Mouse (Mus musculus) retina, postnatal 7 days (tissue): ENCODE measurements around the gene Phf2.
"Not testable (repeated sequence)": the region's sequence is repeated elsewhere in the genome, so short reads cannot be mapped to it uniquely, and the experiment has no call there.

Experiments used
- DNase-seq: peaks from one replicate; pipeline ENCODE4 v3.0.0-alpha.2; 2012; ENCODE audit warnings: low read depth, low spot score

Phf2 gene

DNA sequence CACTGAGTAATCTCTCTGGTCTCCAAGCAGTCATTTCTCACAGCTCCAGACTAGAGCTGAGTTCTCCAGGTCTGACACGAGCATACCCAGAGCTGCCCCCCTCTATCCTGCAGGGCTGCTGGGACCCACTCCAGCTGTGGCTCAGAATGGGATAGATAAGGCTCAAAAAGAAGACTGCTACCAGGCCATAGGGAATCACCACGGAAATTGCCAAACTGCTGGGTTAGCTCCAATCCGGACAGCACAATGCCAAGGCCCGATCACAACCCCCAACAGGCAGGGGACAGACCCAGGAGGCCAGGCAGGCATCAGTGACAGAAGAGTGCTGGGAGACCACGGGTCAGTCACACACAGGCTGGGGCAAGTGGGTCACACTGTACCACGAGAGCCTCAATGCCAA, 12.9 kb downstream of the Phf2 start:
- DNase-seq: no peak

DNA sequence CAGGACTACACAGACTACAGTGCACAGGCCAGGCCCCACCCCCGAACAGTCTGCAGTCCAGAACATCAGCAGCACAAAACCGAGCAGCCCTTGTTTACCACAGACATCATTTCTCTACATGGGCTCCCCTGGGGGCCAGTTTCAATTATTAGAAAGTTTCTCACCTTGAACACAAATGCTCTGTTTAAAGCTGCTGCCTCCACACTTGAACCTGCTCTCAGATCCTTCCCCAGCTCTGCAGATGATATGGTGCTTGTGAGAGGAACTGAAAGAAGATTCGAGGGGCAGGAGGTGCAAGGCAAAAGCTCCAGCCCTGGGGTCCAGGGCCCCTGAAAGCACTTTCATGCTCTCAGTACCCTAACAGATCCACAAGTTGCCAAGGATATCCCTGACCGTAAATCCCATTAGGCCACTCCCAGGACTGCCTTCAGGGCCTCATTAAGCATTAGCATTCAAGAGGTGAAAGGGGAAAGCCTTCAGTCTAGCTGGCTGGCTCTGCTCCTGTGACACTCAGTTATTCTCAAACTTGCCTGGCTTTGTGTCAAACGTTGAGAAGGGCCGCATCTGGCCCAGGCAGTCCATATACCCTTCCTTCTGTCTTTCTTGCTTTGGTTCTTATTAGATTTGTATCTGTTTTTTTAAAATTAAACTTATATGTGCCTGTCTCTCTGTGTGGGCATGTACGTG, 13.5 kb downstream of the Phf2 start:
- DNase-seq: no peak

DNA sequence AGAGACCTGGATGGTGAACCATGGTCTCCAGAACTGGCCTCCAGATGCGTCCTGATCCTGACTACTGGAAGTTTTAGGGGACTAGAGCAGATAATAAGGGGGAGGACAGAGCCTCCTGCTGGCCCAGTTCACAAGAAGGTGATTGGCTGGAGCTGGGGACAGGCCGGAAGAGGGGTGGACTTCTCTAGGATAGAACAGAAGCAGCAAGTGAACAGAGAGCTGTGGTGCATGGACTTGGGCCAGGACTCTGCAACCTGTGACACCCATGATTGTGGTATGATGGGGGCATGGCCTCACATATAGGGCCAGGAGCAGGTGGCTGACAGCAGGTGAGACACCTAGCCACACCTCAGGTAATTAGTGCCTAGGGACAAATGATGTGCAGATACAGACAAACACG, 17.0 kb downstream of the Phf2 start:
- no peak for DNase-seq

DNA sequence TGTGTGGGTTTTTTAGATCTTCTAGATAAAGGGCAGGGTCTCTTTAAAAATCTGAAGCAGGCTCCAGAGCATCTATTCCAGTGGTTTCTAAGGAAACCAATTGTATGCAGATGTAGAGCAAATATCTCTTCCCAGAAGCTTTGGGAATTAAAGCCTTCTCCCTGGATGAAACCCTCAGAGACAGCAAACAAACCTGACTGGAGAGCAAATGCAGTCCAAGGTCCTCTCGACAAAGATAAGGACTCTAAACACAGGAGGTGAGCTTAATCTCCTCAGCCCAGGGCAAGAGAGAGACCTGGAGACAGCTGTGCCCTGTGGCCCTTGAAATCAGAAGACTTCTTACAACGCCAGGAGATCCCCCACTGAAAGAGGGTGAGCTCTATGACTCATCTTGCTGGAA, 17.4 kb downstream of the Phf2 start:
- no peak for DNase-seq

DNA sequence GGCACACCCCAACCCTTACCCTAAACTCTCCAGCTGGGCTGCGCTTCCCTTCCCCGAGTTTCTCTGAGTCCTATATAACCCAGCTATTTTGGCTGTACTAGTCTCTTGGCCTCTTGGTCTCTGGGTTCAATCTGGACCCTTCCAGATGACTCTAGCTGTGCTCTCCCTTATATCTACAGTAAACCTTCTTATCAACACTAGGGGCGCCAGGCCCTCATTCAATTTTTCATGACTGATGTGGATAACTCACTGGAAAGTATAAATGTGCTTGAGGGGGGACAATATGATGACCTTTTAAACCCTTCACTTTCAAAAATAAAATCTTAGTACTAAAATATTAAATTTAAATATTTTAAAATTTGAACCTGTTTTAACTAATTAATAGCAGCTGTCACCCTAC, 18.1 kb downstream of the Phf2 start:
- DNase-seq: no peak

DNA sequence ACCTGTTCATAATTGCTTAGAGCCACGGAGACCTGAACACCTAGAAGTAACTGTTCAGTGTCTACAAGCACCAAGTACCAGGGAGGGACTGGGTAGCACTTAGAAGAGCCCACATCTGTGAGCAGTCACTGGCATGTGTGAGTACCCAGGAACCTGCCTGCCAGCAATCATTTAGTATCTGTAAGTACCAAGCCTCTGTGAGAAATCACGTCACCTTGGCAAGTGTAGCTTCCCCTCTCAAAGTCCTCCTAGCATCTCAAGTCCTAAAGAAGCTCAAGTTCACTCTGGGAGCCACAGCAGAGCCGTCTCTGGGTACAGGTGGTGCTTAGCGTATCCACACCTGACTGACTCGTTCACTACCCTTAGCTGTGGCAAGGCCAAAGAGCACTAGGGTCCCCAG, 19.2 kb downstream of the Phf2 start:
- no peak for DNase-seq

DNA sequence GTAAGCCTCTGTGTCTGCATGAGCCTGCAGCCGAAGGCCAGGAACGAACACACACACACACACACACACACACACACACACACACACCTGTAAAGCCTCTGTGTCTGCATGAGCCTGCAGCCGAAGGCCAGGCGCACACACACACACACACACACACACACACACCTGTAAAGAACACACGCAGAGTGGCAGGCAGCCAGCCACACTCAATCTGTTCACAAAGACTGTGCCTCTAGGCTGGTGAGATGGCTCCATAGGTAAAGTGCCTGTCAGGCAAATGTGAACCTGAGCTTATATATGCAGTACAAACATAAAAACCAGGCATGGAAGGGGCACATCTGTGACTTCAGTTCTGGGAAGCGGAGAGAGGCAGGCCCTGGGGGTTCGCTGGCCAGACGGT, 20.1 kb downstream of the Phf2 start:
- DNase-seq: no peak

DNA sequence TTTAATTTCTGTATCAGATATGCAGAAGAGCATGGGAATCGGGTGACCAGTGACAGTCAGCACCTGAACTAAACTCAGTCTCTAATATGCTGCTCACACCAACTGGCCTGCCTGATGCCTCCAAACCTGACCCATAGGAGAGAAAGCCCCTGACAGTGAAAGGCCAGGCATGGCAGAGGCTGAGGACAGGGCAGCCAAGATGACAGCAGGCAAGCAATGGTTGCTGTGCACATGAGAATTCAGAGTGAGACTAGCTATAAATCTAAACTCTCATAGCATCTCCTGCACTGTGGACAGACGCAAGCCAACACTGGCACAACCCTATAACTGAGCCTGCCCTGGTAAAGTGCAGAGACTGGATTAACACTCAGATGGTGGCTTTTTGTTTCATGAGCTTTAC, 20.6 kb downstream of the Phf2 start:
- DNase-seq: no peak

DNA sequence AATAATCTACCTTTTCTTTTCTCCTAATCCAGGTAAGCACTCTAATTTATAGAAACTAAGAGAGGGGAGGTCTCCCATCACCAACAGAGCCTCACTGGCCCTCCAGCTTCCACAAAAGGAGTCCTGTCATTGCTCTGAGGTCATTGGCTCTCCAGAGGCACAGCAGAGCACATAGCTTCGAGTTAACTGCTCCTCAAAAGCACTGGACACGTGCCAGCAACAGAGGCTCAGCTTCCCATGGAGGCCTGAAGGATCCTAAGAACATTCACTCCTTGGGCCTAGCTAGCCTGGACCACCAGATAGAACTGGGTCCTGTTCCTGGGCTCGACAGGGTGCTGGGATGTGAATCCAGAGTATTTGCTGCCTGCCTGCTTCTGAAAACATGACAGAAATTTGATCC, 21.8 kb downstream of the Phf2 start:
- no peak for DNase-seq

DNA sequence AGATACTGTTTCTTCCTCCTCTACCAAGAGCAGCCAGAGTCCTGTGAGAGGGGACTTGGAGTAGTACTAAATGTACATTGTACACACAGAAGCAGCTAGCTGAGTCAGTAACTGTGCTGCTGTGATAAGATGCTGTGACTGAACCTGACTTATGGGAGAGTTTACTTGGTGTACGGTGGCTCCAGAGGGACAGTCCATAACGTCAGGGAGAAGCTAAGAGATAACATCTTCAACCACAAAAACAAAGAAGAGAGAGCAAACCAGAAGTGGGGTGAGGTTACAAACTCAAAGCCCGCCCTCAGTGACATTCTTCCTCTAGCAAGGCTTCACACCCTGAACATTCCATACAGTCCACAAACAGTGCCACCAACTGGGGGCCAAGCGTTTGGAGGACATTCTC, 25.6 kb downstream of the Phf2 start:
- DNase-seq: no peak

DNA sequence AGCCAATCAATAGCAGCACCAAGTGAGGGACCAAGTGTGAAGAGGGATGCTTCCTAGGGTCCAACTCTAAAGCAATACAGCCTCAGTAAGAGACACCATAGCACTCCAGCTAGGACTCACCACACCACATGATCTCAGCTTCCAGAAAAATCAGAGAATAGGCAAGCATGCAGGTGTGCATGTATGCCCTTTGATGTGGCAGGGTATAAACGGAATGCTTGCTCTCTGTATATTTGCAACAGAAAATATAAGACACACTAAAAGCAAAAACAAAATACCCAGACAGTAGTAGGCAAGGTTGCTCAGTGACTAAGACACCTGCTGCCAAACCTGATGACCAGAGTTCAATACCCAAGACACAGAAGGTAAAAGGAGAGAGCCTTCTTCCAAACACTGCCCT, 27.4 kb downstream of the Phf2 start:
- DNase-seq: no peak

DNA sequence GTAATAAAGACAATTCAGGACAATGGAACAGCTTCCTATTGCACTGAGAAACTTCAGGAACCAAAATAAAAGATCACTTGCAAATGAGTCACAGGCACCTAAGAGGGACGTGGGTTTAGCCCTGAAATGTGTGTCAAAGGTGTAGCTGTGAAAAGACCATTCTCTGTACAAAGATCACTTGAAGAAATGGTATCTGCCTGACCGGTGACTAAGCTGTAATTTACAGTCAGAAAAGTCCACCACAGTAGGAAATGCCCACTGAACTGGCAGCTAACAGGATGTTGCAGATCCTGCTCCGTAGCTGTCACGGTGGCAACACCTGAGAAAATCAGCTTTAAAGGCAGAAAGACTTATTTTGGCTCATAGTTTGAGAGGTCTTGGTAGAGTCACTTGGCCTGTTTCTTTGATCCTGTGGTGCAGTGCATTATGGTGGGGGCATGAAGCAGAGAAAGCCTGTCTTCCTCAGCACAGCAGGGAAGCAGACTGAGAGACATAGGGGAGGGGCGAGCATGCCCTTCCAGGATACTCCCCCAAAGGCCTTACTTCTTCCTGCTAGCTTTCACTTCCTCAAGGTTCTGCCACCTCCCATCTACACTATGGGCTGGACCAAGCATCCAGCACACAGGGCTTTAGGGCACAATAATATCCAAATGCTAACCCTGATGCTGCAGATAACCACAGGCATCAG, 28.9 kb downstream of the Phf2 start:
- no peak for DNase-seq

DNA sequence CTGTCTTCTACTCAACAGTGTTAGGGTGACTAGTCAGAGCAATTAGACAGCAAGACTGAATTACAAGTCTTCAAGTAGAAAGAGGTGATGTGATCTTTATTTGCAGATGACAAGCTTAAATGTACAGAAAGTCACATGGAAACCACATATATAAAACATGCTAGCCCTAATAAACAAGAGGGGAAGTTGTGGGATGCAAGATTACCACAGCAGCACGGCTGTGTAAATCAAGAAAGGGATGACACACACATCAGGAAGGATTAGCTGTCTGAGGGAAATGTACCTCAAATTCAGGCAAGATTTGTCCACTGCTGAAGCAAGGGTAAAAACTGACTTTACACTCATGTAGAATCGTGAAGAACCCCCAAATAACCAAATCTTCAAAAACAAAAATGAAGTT, 32.6 kb downstream of the Phf2 start:
- DNase-seq: no peak

DNA sequence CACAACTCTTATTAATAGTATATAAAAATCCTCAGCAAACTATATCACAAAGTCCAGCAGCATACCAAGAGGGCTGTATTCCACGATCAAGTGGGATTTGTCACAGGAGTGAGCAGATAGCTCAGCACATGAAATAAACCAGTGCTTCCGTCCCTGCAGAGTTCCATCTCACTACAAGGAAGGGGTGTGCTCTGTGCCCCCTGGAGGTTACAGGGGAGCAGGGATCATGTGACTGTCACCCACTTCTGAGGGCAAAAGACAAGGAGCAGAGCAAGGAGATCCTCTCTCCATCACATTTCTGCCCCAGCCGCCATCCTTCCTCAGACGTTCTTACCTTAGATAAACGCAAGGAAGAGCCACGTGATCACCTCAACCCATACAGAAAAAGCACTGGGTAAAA, 33.4 kb downstream of the Phf2 start:
- no peak for DNase-seq

DNA sequence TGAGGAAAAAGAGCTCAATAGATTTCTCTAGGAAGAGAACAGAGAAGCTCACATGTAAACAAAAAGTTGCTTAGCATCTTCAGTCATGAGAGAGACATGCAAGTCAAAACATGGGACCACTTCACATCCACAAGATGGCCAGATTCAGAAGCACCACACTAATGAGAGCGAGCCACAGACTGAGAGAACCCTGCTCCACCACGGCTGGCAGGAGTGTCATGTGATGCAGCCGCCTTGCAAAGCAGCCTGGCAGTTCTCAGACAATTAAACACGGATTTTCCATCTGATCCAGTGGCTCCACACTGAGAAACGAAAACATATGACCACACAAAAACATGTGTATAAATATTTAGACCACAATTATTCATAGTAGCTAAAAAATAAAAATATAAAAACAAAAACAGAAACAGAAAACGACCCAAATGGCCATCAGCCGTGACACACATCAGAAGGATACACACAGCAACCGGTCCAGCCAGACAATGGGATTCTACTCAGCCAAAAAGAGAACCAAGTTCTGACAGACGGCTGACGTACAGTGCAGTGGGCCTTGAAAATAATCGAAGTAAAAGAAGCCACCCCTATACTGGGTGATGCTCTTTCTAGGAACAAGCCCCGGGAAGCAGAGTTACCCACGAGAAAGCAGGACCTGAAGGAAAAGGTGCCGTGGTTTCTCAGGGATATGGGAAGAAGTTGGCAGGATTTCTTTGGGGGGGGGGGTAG, 40.2 kb downstream of the Phf2 start:
- DNase-seq: no peak

DNA sequence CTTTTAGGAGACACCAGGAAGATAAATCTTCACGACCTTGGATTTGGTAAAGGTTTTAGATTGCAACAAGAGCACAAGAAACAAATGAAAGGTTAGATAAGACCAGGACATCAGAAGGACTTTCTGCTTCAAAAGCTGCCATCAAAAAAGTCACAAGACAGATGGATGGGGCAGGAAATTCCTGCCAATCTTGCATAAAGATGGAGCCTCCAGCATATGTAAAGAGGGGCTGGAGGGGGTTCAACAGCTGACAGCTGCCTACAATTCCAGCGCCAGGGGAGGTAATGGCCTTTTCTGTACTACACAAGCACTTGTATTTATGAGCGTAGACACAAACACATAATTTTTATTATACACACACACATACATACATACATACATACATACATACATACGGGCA, 41.1 kb downstream of the Phf2 start:
- no peak for DNase-seq

DNA sequence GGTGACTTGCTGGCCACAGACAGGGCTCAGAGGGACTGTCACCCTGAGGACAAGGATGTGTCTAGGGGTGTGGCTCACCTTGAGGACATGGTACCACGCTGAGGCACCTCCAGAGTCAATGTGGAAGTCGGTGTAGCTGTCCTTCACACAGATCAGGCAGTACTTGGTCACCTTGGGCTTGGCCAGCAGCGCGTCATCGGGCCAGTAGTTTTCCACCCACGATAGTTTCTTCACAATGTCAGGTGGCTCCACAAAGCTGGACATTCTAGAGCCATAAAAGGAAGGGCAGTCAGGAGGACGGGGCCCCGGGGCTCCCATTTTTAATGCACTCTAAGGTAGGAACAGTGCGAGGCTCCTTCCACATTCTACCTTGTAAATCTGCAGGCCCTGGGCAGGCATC, 48.0 kb downstream of the Phf2 start:
- DNase-seq: no peak

DNA sequence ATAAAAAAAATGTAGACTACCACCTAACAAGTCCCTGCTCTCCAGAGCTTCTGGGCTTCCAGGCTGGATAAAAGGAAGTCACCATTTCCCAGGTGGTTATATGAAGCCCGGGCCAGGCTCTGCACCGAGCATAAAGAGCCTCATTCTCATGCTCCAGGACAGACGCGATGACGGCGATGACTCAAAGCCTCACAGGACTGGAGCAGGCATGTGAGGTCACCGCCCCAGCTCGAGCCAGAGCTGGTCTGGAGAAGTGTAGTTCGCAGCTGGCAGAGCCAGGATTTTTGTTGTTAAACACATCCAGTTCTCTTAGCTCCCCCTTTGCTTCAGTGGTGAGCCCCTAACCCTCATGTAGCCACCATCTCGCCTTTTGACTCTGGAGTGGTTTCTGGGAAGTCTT, 48.6 kb downstream of the Phf2 start:
- DNase-seq: no peak

DNA sequence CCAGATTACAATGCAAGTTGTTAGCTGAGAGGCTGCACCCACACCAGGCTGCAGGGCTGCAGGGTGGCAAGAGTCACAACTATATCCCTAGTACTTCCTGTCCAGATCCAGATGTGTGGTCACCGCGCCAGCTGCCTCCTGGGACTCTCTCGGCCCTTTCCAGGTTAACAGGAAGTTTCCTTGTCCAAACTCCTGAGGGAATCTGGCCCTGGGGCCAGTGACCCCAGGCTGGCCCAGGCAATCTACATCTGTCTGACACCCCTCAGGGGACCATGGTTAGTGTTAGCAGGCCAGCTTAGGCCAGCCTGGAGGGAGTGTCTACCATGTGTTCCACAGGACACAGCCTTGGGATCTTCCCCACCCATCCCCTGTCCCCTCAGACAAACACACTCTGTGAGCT, 51.8 kb downstream of the Phf2 start:
- no peak for DNase-seq

DNA sequence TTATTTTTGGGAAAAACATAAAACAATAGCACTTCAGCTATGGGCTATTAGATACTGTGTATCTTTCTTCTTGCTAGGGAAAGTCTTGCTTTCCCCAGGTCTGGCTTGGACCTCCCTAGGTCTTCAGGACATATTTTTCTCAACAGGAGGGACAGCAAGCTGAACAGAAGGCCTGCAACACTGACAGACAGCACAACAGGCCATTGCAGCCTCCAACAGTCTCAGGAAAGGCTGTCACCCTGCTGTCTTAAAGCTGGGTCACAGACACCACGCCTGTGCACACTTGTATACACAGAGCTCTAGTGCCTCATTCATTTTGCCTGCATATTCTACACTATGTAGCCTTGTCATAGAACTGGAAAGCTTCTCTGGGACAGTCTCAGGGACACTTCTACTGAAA, 56.5 kb downstream of the Phf2 start:
- DNase-seq: no peak

DNA sequence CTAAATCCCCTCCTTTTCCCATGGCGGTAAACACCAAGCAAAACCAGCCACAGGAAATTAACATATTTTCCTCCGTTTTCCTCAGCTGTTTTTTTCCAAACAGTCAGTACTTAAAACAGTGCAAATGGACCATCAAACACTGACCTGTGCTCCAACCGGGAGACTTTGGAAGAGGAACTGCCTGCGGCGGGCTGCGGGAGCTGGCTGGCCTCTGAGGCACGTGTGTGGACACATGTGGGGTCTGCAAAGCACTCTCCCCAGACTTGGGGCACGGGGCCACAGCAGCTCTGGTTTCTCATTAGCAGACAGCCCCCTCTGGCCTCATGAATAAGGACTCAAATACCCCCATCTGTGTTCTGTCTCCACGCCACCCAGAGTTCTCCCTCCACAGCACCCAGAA, 59.9 kb downstream of the Phf2 start:
- no peak for DNase-seq

DNA sequence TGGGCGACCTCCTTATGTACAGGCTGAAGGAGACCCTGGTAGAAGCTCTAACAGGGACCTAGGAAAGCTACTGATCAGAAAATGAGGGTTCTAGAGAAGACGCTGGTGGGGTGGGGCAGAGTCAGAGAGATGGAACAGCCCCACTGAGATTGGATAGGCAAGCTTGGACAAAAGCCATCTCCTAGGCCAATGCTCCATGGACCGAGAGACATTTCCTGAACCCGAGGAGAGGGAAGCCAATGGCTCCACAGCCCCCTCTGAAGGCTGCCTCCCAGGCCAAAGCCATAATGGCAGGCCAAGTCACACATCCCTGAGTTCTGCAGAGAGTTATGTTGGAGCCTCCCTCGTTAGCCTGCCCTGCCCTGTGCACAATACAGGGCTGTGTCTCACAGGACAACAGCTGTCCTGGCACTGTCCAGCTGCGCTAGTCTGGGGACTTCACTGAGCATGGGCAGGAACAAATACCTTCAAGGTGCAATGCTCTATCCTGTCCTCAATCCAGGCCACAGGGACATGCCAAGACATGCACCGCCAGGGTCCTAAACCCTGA, 60.6 kb downstream of the Phf2 start:
- no peak for DNase-seq

DNA sequence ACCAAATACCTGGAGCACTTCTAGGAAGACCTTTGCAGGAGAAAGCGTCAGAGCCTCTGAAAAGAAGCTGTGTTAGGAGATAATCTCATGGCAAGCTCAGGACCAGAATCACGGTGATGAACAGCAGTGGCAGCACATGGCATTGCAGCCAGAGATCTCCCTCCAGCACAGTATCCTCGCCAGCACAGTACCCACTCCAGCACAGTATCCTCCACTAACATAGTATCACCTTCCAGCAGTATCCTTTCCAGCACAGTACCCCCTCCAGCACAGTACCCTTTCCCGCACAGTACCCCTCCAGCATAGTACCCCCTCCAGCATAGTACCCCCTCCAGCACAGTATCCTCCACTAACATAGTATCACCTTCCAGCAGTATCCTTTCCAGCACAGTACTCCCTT, 61.3 kb downstream of the Phf2 start:
- DNase-seq: not testable (repeated sequence)
